Mouse (Mus musculus): ENCODE results near the gene Vti1a.

The Vti1a gene

GRCm38 (mm10) chr19:55286034-55286433 is 30.1 kb upstream of the Vti1a start:
- no peak for TF ChIP-seq CTCF (conservative IDR thresholded peaks at IDR 0.05; ENCODE audit: low read length)
- TF ChIP-seq POU5F1 (IDR thresholded peaks at IDR 0.05; ENCODE audit: borderline replicate concordance, low read length): no peak
- TF ChIP-seq NANOG (IDR thresholded peaks at IDR 0.05; ENCODE audit: borderline replicate concordance, low read length): no peak
- Histone ChIP-seq H3K36me3 (ENCODE audit: insufficient read depth, low read length) (peaks cover 35% of the 10 kb centered on the region), H3K4me1 (replicated peaks; ENCODE audit: low read depth, low read length) (no peaks in the 10 kb centered on the region), H3K27me3 (ENCODE audit: insufficient read depth, low read length) (no peaks in the 10 kb centered on the region), H3K4me3 (replicated peaks; ENCODE audit: low read length) (no peak overlapping the region), H3K9me3 (ENCODE audit: low read length) (no peaks in the 10 kb centered on the region)

DNA sequence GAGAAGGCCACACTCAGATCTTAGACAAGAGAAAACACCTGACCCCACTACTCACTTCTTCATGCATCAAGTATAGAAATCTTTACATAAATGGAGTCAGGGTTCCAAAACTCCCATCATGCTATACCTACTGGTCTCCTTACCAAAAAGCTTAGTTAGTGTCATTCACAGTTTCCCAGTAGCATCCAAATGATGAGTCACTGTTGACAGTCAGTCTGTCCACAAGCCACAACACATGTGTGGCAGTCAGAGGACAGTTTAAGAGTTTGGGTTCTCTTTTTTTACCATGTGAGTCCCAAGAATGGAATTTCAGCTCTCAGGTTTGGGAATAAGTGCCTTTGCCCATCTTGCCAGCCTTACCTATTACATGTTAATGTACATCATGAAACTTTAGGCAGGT is 27.1 kb upstream of the Vti1a start:
- no peak for TF ChIP-seq NANOG (IDR thresholded peaks at IDR 0.05; ENCODE audit: borderline replicate concordance, low read length)
- TF ChIP-seq POU5F1 (IDR thresholded peaks at IDR 0.05; ENCODE audit: borderline replicate concordance, low read length): no peak
- no peak for TF ChIP-seq CTCF (conservative IDR thresholded peaks at IDR 0.05; ENCODE audit: low read length)

DNA sequence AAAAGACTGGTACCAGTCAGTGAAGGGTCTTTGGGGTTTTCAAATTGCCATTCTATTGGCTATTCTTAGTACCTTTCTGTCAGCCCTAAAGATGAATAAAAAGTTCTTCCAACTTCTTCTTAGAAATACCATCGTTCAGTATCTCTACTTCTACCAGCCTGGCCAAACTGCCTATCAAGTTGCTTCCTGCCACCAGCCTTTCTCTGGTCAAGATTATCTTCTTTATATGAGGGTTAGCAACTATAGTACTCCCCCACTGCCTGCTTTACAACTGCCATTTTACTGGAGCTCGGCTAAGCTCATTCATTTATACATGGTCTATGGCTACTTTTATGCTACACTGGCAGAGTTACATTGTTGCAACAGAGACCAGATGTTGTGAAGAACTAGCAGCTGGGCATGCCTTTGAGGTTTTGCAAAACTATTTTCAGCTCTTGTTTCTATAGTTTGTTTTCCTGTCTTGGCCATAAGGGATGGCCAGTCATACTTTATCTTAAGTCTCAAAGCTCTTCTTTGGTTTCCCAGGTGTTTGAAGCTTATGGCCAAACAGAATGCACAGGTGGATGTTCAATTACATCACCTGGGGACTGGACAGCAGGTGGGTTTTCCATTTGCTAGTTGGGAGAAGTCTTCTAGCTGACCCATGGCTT is 25.3 kb upstream of the Vti1a start:
- TF ChIP-seq NANOG (IDR thresholded peaks at IDR 0.05; ENCODE audit: borderline replicate concordance, low read length) (no peak), CTCF (conservative IDR thresholded peaks at IDR 0.05; ENCODE audit: low read length) (no peak), POU5F1 (IDR thresholded peaks at IDR 0.05; ENCODE audit: borderline replicate concordance, low read length) (no peak)
- H3K36me3 ChIP-seq (ENCODE audit: insufficient read depth, low read length): peaks cover 53% of the 10 kb centered on the region
- no peak overlapping the region for H3K4me3 ChIP-seq (replicated peaks; ENCODE audit: low read length)
- H3K4me1 ChIP-seq (replicated peaks; ENCODE audit: low read depth, low read length): no peaks in the 10 kb centered on the region
- no peaks in the 10 kb centered on the region for H3K9me3 ChIP-seq (ENCODE audit: low read length)
- no peaks in the 10 kb centered on the region for H3K27me3 ChIP-seq (ENCODE audit: insufficient read depth, low read length)

More for the DNA sequence above, 27.1 kb upstream of the Vti1a start:
- Histone ChIP-seq H3K9me3 (ENCODE audit: low read length) (no peaks in the 10 kb centered on the region), H3K4me1 (replicated peaks; ENCODE audit: low read depth, low read length) (no peaks in the 10 kb centered on the region), H3K36me3 (ENCODE audit: insufficient read depth, low read length) (peaks cover 43% of the 10 kb centered on the region), H3K27me3 (ENCODE audit: insufficient read depth, low read length) (no peaks in the 10 kb centered on the region), H3K4me3 (replicated peaks; ENCODE audit: low read length) (no peak overlapping the region)

- H3K4me1 ChIP-seq (replicated peaks; ENCODE audit: low read depth, low read length): no peaks in the 10 kb centered on the region
- TF ChIP-seq CTCF (conservative IDR thresholded peaks at IDR 0.05; ENCODE audit: low read length) (no peak), NANOG (IDR thresholded peaks at IDR 0.05; ENCODE audit: borderline replicate concordance, low read length) (no peak), POU5F1 (IDR thresholded peaks at IDR 0.05; ENCODE audit: borderline replicate concordance, low read length) (no peak)
- peaks cover 69% of the 10 kb centered on the region for H3K36me3 ChIP-seq (ENCODE audit: insufficient read depth, low read length)
- no peaks in the 10 kb centered on the region for H3K27me3 ChIP-seq (ENCODE audit: insufficient read depth, low read length)
- H3K9me3 ChIP-seq (ENCODE audit: low read length): no peaks in the 10 kb centered on the region
- no peak overlapping the region for H3K4me3 ChIP-seq (replicated peaks; ENCODE audit: low read length)
Measured at GRCm38 (mm10) chr19:55292210-55292850, 23.8 kb upstream of the Vti1a start.

DNA sequence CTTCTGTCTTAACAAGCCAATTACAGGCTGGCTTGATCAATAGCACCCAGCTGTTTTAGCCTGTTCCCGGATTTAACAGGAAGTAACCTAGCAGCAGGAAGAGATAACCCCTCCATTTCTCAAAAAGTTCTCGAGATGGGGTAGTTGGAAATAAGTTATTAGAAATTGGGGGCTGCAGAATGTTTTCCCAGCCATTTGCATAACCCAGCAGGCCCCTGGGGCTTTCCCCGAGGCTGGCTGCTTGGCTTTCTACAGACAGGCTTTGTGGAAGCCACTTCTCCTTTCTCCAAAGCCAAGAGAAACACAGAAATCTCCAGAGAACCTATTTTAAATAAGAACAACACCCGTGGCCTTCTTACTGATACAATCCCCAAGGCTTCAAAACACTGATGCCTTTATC is 22.9 kb upstream of the Vti1a start:
- H3K27me3 ChIP-seq (ENCODE audit: insufficient read depth, low read length): no peaks in the 10 kb centered on the region
- H3K4me3 ChIP-seq (replicated peaks; ENCODE audit: low read length): no peak overlapping the region
- no peaks in the 10 kb centered on the region for H3K4me1 ChIP-seq (replicated peaks; ENCODE audit: low read depth, low read length)
- H3K9me3 ChIP-seq (ENCODE audit: low read length): no peaks in the 10 kb centered on the region
- no peak for TF ChIP-seq POU5F1 (IDR thresholded peaks at IDR 0.05; ENCODE audit: borderline replicate concordance, low read length)
- H3K36me3 ChIP-seq (ENCODE audit: insufficient read depth, low read length): peaks cover 74% of the 10 kb centered on the region

- peaks cover 79% of the 10 kb centered on the region for H3K36me3 ChIP-seq (ENCODE audit: insufficient read depth, low read length)
- no peak overlapping the region for H3K4me3 ChIP-seq (replicated peaks; ENCODE audit: low read length)
- no peaks in the 10 kb centered on the region for H3K4me1 ChIP-seq (replicated peaks; ENCODE audit: low read depth, low read length)
- H3K9me3 ChIP-seq (ENCODE audit: low read length): no peaks in the 10 kb centered on the region
- no peaks in the 10 kb centered on the region for H3K27me3 ChIP-seq (ENCODE audit: insufficient read depth, low read length)
- TF ChIP-seq CTCF (conservative IDR thresholded peaks at IDR 0.05; ENCODE audit: low read length): no peak
- TF ChIP-seq NANOG (IDR thresholded peaks at IDR 0.05; ENCODE audit: borderline replicate concordance, low read length): no peak
- no peak for TF ChIP-seq POU5F1 (IDR thresholded peaks at IDR 0.05; ENCODE audit: borderline replicate concordance, low read length)
Measured at GRCm38 (mm10) chr19:55295075-55295474, 21.0 kb upstream of the Vti1a start.

DNA sequence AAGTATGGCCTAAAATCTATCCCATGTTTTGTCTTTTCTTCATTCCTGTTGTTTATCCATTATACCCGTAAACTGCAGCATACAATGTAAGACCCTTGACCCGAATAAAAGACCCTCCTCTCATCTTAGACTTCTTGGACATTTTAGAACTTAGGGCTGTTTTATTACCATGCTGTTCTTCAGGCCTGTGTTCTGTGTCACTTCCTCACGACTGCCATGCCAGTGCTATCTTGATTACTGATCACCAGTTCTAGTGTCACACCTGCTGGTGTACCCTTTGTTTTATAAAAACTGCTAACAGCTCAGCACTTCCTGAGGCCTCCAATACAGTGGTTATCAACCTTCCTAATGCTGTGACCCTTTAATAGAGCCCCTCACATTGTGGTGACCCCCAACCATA is 20.5 kb upstream of the Vti1a start:
- Histone ChIP-seq H3K4me1 (replicated peaks; ENCODE audit: low read depth, low read length) (no peaks in the 10 kb centered on the region), H3K27me3 (ENCODE audit: insufficient read depth, low read length) (no peaks in the 10 kb centered on the region), H3K36me3 (ENCODE audit: insufficient read depth, low read length) (peaks cover 84% of the 10 kb centered on the region), H3K4me3 (replicated peaks; ENCODE audit: low read length) (no peak overlapping the region), H3K9me3 (ENCODE audit: low read length) (no peaks in the 10 kb centered on the region)
- no peak for TF ChIP-seq CTCF (conservative IDR thresholded peaks at IDR 0.05; ENCODE audit: low read length)
- no peak for TF ChIP-seq POU5F1 (IDR thresholded peaks at IDR 0.05; ENCODE audit: borderline replicate concordance, low read length)
- no peak for TF ChIP-seq NANOG (IDR thresholded peaks at IDR 0.05; ENCODE audit: borderline replicate concordance, low read length)

DNA sequence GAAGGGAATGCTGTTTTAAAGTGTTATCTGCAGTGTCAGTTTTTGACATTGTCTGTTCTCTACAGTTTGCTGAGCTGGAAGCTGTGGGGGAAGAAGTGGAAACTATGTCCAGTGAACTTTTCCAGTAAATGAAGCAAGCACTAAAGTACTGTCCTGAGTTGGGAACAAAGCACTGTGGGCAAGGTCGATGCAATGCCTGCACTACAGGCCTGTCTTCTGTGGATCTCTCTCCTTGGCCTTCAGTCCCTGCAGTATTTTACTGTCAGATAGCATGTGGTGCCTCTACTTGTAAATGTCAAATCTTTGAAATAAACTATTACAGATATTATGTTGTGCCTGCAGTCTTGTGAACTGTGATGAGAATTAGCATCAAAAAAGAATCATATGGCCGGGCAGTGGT is 19.8 kb upstream of the Vti1a start:
- no peak for TF ChIP-seq POU5F1 (IDR thresholded peaks at IDR 0.05; ENCODE audit: borderline replicate concordance, low read length)
- no peak for TF ChIP-seq NANOG (IDR thresholded peaks at IDR 0.05; ENCODE audit: borderline replicate concordance, low read length)
- TF ChIP-seq CTCF (conservative IDR thresholded peaks at IDR 0.05; ENCODE audit: low read length): no peak
- H3K36me3 ChIP-seq (ENCODE audit: insufficient read depth, low read length): peaks cover 86% of the 10 kb centered on the region
- no peaks in the 10 kb centered on the region for H3K27me3 ChIP-seq (ENCODE audit: insufficient read depth, low read length)
- H3K4me3 ChIP-seq (replicated peaks; ENCODE audit: low read length): no peak overlapping the region
- H3K4me1 ChIP-seq (replicated peaks; ENCODE audit: low read depth, low read length): no peaks in the 10 kb centered on the region
- H3K9me3 ChIP-seq (ENCODE audit: low read length): no peaks in the 10 kb centered on the region

GRCm38 (mm10) chr19:55297489-55297888 is 18.6 kb upstream of the Vti1a start:
- Histone ChIP-seq H3K4me1 (replicated peaks; ENCODE audit: low read depth, low read length) (no peaks in the 10 kb centered on the region), H3K4me3 (replicated peaks; ENCODE audit: low read length) (no peak overlapping the region), H3K36me3 (ENCODE audit: insufficient read depth, low read length) (peaks cover 90% of the 10 kb centered on the region), H3K27me3 (ENCODE audit: insufficient read depth, low read length) (no peaks in the 10 kb centered on the region), H3K9me3 (ENCODE audit: low read length) (no peaks in the 10 kb centered on the region)
- TF ChIP-seq POU5F1 (IDR thresholded peaks at IDR 0.05; ENCODE audit: borderline replicate concordance, low read length) (no peak), CTCF (conservative IDR thresholded peaks at IDR 0.05; ENCODE audit: low read length) (no peak)
